ENCODE assay signal across 32 mouse cellular contexts in the genomic region with DNA sequence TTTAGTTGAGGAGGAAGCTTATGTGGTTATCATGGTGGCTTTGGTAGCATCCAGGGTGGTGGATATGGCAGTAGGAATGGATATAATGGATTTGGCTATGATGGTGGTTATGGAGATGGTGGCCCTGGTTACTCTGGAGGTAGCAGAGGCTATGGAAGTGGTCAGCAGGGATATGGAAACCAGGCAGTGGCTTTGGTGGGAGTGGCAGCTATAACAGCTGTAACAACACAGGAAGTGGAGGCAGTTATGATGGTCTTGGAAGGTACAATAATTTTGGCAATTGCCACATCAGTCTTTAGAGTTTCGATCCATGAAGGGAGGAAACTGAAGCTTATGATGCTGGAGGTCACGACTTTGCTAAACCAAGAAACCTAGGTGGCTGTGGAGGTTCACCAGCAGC.
"Had no signal": no experiment of that assay in that cellular context is flagged by ENCODE, and none has a peak within 500 bp of the region (broad histone marks: within the 10 kb centered on the region; RNA-seq: fewer than 3 reads in every experiment).

No protein-coding gene starts in this region.

- H3K4me2 ChIP-seq: limb, embryonic 12.5 days; limb, embryonic 13.5 days; limb, embryonic 15.5 days; liver, embryonic 11.5 days; liver, embryonic 12.5 days; liver, embryonic 13.5 days; liver, embryonic 15.5 days; lung, embryonic 14.5 days; lung, embryonic 15.5 days; midbrain, embryonic 11.5 days; midbrain, embryonic 12.5 days; midbrain, embryonic 13.5 days; midbrain, embryonic 15.5 days; neural tube, embryonic 12.5 days had no signal

- H3K9me3 ChIP-seq: limb, embryonic 10.5 days; limb, embryonic 12.5 days; limb, embryonic 13.5 days; limb, embryonic 15.5 days; liver, embryonic 12.5 days; liver, embryonic 13.5 days; liver, embryonic 15.5 days; lung, embryonic 15.5 days; megakaryocyte, embryonic 14.5 days; midbrain, embryonic 10.5 days; midbrain, embryonic 12.5 days; midbrain, embryonic 13.5 days; midbrain, embryonic 15.5 days; neural tube, embryonic 12.5 days had no signal

- H3K36me3 ChIP-seq: limb, embryonic 10.5 days; limb, embryonic 12.5 days; limb, embryonic 13.5 days; limb, embryonic 15.5 days; liver, embryonic 12.5 days; liver, embryonic 13.5 days; liver, embryonic 15.5 days; lung, embryonic 15.5 days; midbrain, embryonic 10.5 days; midbrain, embryonic 12.5 days; midbrain, embryonic 13.5 days; midbrain, embryonic 15.5 days; neural tube, embryonic 12.5 days had no signal

- H3K9ac ChIP-seq: limb, embryonic 12.5 days; limb, embryonic 13.5 days; limb, embryonic 15.5 days; liver, embryonic 12.5 days; liver, embryonic 13.5 days; liver, embryonic 14.5 days; liver, embryonic 15.5 days; liver, postnatal 0 days; lung, embryonic 14.5 days; lung, embryonic 15.5 days; midbrain, embryonic 12.5 days; midbrain, embryonic 13.5 days; midbrain, embryonic 15.5 days; neural tube, embryonic 12.5 days had no signal

- H3K4me3 ChIP-seq: left cerebral cortex, adult 2 months; limb, embryonic 10.5 days; limb, embryonic 12.5 days; limb, embryonic 13.5 days; limb, embryonic 15.5 days; liver, embryonic 12.5 days; liver, embryonic 13.5 days; liver, embryonic 15.5 days; lung, embryonic 15.5 days; megakaryocyte, embryonic 14.5 days; midbrain, embryonic 10.5 days; midbrain, embryonic 12.5 days; midbrain, embryonic 13.5 days; midbrain, embryonic 15.5 days; neural tube, embryonic 12.5 days had no signal

- H3K4me1 ChIP-seq: limb, embryonic 10.5 days; limb, embryonic 12.5 days; limb, embryonic 13.5 days; limb, embryonic 15.5 days; liver, embryonic 12.5 days; liver, embryonic 13.5 days; liver, embryonic 15.5 days; lung, embryonic 15.5 days; megakaryocyte, embryonic 14.5 days; midbrain, embryonic 10.5 days; midbrain, embryonic 12.5 days; midbrain, embryonic 13.5 days; midbrain, embryonic 15.5 days; neural tube, embryonic 12.5 days had no signal

- ATAC-seq: liver, embryonic 12.5 days; liver, postnatal 0 days; lung, postnatal 0 days; midbrain, embryonic 13.5 days; midbrain, embryonic 15.5 days; midbrain, embryonic 16.5 days had no signal

- H3K27ac ChIP-seq: left cerebral cortex, adult 2 months; limb, embryonic 10.5 days; limb, embryonic 12.5 days; limb, embryonic 13.5 days; limb, embryonic 15.5 days; liver, embryonic 12.5 days; liver, embryonic 13.5 days; liver, embryonic 14.5 days; liver, embryonic 15.5 days; lung, embryonic 15.5 days; macrophage; midbrain, embryonic 10.5 days; midbrain, embryonic 12.5 days; midbrain, embryonic 13.5 days; midbrain, embryonic 15.5 days; neural tube, embryonic 12.5 days had no signal

- DNase-seq: left cerebral cortex, postnatal 4 days; liver; liver, embryonic 13.5 days; liver, postnatal 0 days; lung, adult 18-20 months; lung, adult 2 months; lung, embryonic 14.5 days; lung, postnatal 10 days; lung, postnatal 14 days; lung, postnatal 36 days; lung, postnatal 4 days; midbrain, embryonic 14.5 days had no signal

- H3K27me3 ChIP-seq: limb, embryonic 12.5 days; limb, embryonic 13.5 days; limb, embryonic 15.5 days; liver, embryonic 12.5 days; liver, embryonic 13.5 days; liver, embryonic 15.5 days; lung, embryonic 15.5 days; megakaryocyte, embryonic 14.5 days; midbrain, embryonic 12.5 days; midbrain, embryonic 13.5 days; midbrain, embryonic 15.5 days; neural tube, embryonic 12.5 days had no signal
